Mouse (Mus musculus) adipocyte (in vitro differentiated cells): ENCODE data around the gene Suv39h1.
"Not testable (repeated sequence)": the region's sequence is repeated elsewhere in the genome, so short reads cannot be mapped to it uniquely, and the experiment has no call there.

ENCODE experiments used
- DNase-seq: peaks from one replicate; pipeline ENCODE4 v3.0.0-alpha.2; 2016; ENCODE audit warnings: low spot score

Suv39h1 gene

GRCm38 (mm10) chrX:8074430-8075014, at the start of gene Suv39h1:
Suv39h1 (minus strand) TSS chrX:8074760.
- peak; percentile 96 for DNase-seq

GRCm38 (mm10) chrX:8123821-8124470, 49.4 kb upstream of the Suv39h1 start:
- no peak for DNase-seq

- no peak for DNase-seq
These were observed 42.7 kb upstream of the Suv39h1 start for GRCm38 (mm10) chrX:8117264-8117663.

- DNase-seq = peak; percentile 14
These were observed 40.7 kb upstream of the Suv39h1 start for GRCm38 (mm10) chrX:8115275-8115674.

GRCm38 (mm10) chrX:8105019-8105418, 30.5 kb upstream of the Suv39h1 start:
- no peak for DNase-seq

GRCm38 (mm10) chrX:8102213-8102668, 27.7 kb upstream of the Suv39h1 start:
- DNase-seq = no peak

- peak; percentile 62 for DNase-seq
These were observed 26.5 kb upstream of the Suv39h1 start for GRCm38 (mm10) chrX:8101017-8101416.

GRCm38 (mm10) chrX:8099435-8099834, 24.9 kb upstream of the Suv39h1 start:
- DNase-seq = no peak

GRCm38 (mm10) chrX:8096787-8097242, 22.3 kb upstream of the Suv39h1 start:
- DNase-seq = peak; percentile 99

GRCm38 (mm10) chrX:8096068-8096786, 21.7 kb upstream of the Suv39h1 start:
- DNase-seq = not testable (repeated sequence)

GRCm38 (mm10) chrX:8095546-8095945, 21.0 kb upstream of the Suv39h1 start:
- DNase-seq = no peak

GRCm38 (mm10) chrX:8090954-8091347, 16.4 kb upstream of the Suv39h1 start:
- not testable (repeated sequence) for DNase-seq

GRCm38 (mm10) chrX:8090346-8090953, 15.9 kb upstream of the Suv39h1 start, which contains the start of gene Was:
Was (minus strand) TSS chrX:8090498.
- DNase-seq = no peak

- no peak for DNase-seq
These were observed 15.2 kb upstream of the Suv39h1 start for GRCm38 (mm10) chrX:8089746-8090145.

GRCm38 (mm10) chrX:8085611-8086010, 11.1 kb upstream of the Suv39h1 start:
- no peak for DNase-seq

GRCm38 (mm10) chrX:8084771-8085259, 10.3 kb upstream of the Suv39h1 start:
- DNase-seq = no peak

GRCm38 (mm10) chrX:8075104-8075503, 544 bp upstream of the Suv39h1 start:
- no peak for DNase-seq

- DNase-seq = no peak
These were observed 605 bp downstream of the Suv39h1 start for GRCm38 (mm10) chrX:8073881-8074429.

- no peak for DNase-seq
These were observed 5.4 kb downstream of the Suv39h1 start for GRCm38 (mm10) chrX:8069166-8069565.

- DNase-seq = not testable (repeated sequence)
These were observed 23.3 kb downstream of the Suv39h1 start for GRCm38 (mm10) chrX:8051044-8051781.

- DNase-seq = no peak
These were observed 41.6 kb downstream of the Suv39h1 start for GRCm38 (mm10) chrX:8033009-8033408.
